Mouse (Mus musculus) lung, embryonic 14.5 days (tissue): ENCODE results near the gene Fam217a. TPM values are rescaled to one million over a fixed set of nuclear protein-coding genes. Genes with fewer than 3 reads are reported as not detected.

Source experiments
- ATAC-seq: fragments of 200-750 bp; cut with Nextera tagmentation; 2 replicates; pipeline ENCODE4 v1.8.0; 2017; ENCODE audit warnings: mild to moderate bottlenecking, moderate TSS enrichment, moderate library complexity; ENCODE audit not compliant: insufficient read depth
- DNase-seq: peaks from one replicate; pipeline ENCODE4 v3.0.0-alpha.2; 2015
- H3K27ac ChIP-seq: fragments of 300-500 bp; sonication (generic); 2 replicates; pipeline ENCODE4 v1.5.1; 2014; ENCODE audit warnings: low read depth, mild to moderate bottlenecking, moderate library complexity
- H3K27me3 ChIP-seq: fragments of 300-500 bp; sonication (generic); 2 replicates; pipeline ENCODE4 v1.6.1; 2014; ENCODE audit warnings: low read length, control low read depth; ENCODE audit not compliant: insufficient read depth
- H3K36me3 ChIP-seq: fragments of 300-500 bp; sonication (generic); 2 replicates; pipeline ENCODE4 v1.6.1; 2014; ENCODE audit warnings: control low read depth; ENCODE audit not compliant: insufficient read depth
- H3K4me1 ChIP-seq: fragments of 300-500 bp; sonication (generic); 2 replicates; pipeline ENCODE4 v1.6.1; 2014; ENCODE audit warnings: antibody characterized with exemption, control low read depth; ENCODE audit not compliant: insufficient read depth
- H3K4me2 ChIP-seq: fragments of 300-500 bp; sonication (generic); 2 replicates; pipeline ENCODE4 v1.6.1; 2014; ENCODE audit warnings: mild to moderate bottlenecking
- H3K4me3 ChIP-seq: fragments of 300-500 bp; sonication (generic); 2 replicates; pipeline ENCODE4 v1.5.1; 2014; ENCODE audit warnings: low read depth, low read length
- H3K9ac ChIP-seq: fragments of 300-500 bp; sonication (generic); 2 replicates; pipeline ENCODE4 v1.6.1; 2014
- H3K9me3 ChIP-seq: fragments of 300-500 bp; sonication (generic); 2 replicates; pipeline ENCODE4 v1.6.1; 2016; ENCODE audit warnings: low read depth, low read length, control low read depth
- CTCF ChIP-seq: IDR thresholded peaks from 2 replicates; pipeline ENCODE4 v1.5.1; 2016; ENCODE audit warnings: antibody characterized with exemption, low read depth
- WGBS: fragments of 180-500 bp; shearing (Covaris S2); extraction: QIAGEN DNeasy Blood & Tissue Kit; methylation state at CpG from one replicate; pipeline ENCODE4 v1.1.7; 2014; 5-methylcytosine and 5-hydroxymethylcytosine counted together
- polyA plus RNA-seq: library from polyadenylated mRNA; unstranded; fragments of >200 nt; fragmentation: Nextera tagmentation; extraction: Ambion mirVana; gene quantifications from 2 replicates; pipeline ENCODE4 v1.2.1, GENCODE M21; 2014

The Fam217a gene
- polyA plus RNA-seq, 1 experiment from 2014 or later, result 2.3 TPM

DNA sequence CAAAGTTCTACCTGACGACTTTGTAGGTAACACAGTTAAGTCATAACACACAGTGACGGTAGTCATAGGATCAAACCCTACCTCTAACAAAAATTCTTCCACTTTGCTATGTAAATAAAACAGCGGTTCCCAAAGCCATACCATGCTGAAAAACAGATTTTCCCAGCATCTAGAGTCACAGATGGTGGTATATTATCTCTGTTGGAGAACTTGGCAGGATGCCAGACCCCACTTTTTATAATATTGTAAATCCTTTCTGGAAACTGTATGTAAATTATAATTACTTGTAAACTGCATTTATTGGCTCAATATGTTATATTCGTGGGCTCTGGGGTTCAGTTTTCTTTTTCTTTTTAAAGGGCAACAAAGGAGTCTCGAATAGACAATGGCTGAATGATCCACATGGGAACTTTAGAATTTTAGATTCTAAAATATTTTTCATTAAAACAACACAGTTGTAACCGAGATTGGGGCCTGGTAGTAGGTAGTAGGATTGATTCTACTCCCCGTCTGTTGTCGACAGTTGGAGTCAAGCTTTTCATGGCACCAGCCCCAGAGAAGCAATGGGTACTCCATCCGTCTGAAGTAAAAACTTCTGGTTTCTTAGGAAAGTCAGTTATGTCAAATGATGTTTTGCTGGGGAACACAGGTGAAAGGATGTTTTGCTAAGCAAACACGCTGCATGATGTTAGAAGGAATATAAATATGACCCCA is 11.0 kb upstream of the Fam217a start:
- H3K4me2 ChIP-seq, result no peak overlapping the region
- H3K36me3 ChIP-seq, result no peaks in the 10 kb centered on the region
- ATAC-seq (no peak), DNase-seq (peak; percentile 67)
- H3K27me3 ChIP-seq, result no peaks in the 10 kb centered on the region
- WGBS, result 63% methylated on average over 10 of the region's 10 CpGs
- no peak overlapping the region for H3K4me3 ChIP-seq
- H3K9ac ChIP-seq, result no peak overlapping the region
- no peak overlapping the region for H3K27ac ChIP-seq
- TF ChIP-seq CTCF, result no peak
- H3K4me1 ChIP-seq, result no peaks in the 10 kb centered on the region
- no peaks in the 10 kb centered on the region for H3K9me3 ChIP-seq

DNA sequence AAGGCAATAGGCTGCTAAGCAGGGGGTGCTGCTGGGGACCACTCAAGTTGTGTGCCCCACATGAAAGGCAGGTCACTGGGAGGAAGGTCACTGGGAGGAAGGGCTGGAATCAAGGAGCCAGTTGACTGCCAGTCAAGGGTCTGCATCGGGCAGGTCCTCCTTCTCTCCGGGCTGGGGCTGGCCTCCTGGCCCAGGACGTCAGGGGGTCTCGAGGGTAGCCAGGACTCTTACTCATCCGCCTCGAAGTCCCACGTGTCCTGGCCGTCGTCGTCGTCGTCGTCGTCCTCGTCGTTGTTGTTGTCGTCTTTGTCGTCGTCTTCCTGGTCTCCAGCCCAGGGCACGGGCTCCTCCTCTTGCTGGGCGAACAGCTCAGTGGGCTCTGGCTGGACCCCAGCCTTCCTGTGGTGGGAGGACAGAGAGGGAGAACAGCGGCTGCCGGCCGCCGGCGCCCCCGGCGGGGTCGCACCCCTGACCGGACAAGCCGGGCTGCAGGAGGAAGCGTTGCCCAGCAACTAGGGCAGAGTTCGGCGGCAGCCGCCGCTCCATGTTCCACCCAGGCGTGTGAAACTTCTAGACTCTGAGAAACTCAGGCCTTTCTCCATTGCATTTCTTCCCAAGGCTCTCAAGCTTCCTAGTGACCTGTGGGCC is 7.5 kb downstream of the Fam217a start:
- H3K9me3 ChIP-seq, result no peaks in the 10 kb centered on the region
- no peaks in the 10 kb centered on the region for H3K36me3 ChIP-seq
- DNase-seq (peak; percentile 57), ATAC-seq (peak; percentile 62)
- H3K4me1 ChIP-seq, result no peaks in the 10 kb centered on the region
- H3K27me3 ChIP-seq, result no peaks in the 10 kb centered on the region
- no peak overlapping the region for H3K27ac ChIP-seq
- WGBS, result 23% methylated on average over 29 of the region's 37 CpGs
- H3K9ac ChIP-seq, result peak overlapping the region; percentile 32; the same call in 1 of the 2 replicates
- peak overlapping the region; percentile 22 for H3K4me3 ChIP-seq
- peak overlapping the region; percentile 66 for H3K4me2 ChIP-seq
- no peak for TF ChIP-seq CTCF

DNA sequence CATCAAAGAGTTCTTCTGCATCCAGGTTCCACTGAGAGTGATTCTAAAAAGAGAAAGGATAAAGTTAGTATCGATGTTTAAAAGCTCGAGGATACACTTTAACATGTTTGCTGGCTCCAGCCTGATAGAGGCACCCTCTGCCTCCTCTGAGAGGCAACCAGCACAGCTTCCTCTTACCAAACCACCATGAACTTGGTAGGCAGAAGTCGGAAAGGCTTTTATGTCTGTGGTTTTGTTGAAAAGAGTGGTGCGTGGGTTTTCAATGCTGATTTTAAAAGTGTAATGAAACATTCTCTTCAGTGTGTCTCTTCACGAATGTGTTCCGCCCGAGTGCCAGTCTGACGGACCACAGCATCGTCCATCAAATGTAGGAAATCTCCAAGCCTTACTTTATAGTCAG is 9.5 kb downstream of the Fam217a start:
- Histone ChIP-seq H3K4me2 (no peak overlapping the region), H3K36me3 (no peaks in the 10 kb centered on the region), H3K9me3 (no peaks in the 10 kb centered on the region), H3K27ac (no peak overlapping the region), H3K27me3 (no peaks in the 10 kb centered on the region), H3K9ac (no peak overlapping the region), H3K4me1 (no peaks in the 10 kb centered on the region), H3K4me3 (no peak overlapping the region)
- 78% methylated on average over 9 of the region's 9 CpGs for WGBS
- DNase-seq (no peak), ATAC-seq (no peak)
- no peak for TF ChIP-seq CTCF

DNA sequence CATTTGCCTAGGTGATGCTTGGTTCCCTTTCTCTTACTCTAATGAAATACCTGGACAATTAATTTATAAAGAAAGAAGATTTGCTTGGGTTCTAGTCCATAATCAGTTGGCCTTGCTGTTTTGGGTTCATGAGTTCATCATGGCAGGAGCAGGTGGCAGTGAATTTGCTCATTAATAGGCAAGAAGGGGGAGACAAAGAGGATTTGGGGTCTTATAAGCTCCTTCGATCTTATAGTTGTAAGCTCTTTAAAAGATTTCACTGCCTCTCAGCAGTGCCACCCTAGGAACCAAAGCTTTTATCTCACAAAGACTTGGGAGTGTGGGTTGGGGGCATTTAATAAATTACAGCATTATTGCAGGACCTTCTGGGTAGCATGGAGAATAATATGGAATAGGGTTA is 31.2 kb downstream of the Fam217a start:
- no peak for DNase-seq
- WGBS, result 84% methylated on average over 1 of the region's 1 CpGs

DNA sequence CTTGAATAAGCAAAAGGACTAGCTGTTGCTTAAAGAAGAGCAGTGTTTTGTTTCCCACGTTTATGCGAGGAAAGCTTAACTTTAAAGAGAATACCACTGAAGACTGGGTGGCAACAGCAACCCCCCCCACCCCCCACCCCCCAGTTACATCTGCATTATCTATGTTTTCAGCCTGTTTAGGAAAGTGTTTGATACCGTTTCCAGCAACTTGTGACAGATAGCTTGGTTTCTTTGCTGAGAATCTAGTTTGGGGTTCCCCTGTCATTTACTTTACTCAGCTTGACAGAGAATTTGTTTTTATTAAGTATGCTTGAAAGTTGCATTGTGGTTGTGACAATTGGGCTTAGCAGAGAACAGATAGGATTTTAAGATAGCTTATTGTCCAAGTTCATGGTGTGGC is 47.6 kb downstream of the Fam217a start:
- WGBS, result 5% methylated on average over 3 of the region's 3 CpGs
- Histone ChIP-seq H3K4me3 (peak overlapping the region; percentile 97), H3K36me3 (peaks cover 9% of the 10 kb centered on the region; the same call in 1 of the 2 replicates), H3K4me1 (peaks cover 3% of the 10 kb centered on the region), H3K4me2 (peak overlapping the region; percentile 89), H3K9ac (peak overlapping the region; percentile 98), H3K27ac (no peak overlapping the region), H3K27me3 (no peaks in the 10 kb centered on the region), H3K9me3 (no peaks in the 10 kb centered on the region)
- TF ChIP-seq CTCF, result no peak
- DNase-seq, result no peak
- no peak for ATAC-seq

More for the DNA sequence above, 31.2 kb downstream of the Fam217a start:
- H3K36me3 ChIP-seq, result peaks cover 93% of the 10 kb centered on the region
- no peak overlapping the region for H3K4me2 ChIP-seq
- no peak for ATAC-seq
- TF ChIP-seq CTCF, result no peak
- no peak overlapping the region for H3K27ac ChIP-seq
- no peaks in the 10 kb centered on the region for H3K27me3 ChIP-seq
- H3K9ac ChIP-seq, result no peak overlapping the region
- no peaks in the 10 kb centered on the region for H3K4me1 ChIP-seq
- H3K9me3 ChIP-seq, result no peaks in the 10 kb centered on the region
- H3K4me3 ChIP-seq, result no peak overlapping the region

DNA sequence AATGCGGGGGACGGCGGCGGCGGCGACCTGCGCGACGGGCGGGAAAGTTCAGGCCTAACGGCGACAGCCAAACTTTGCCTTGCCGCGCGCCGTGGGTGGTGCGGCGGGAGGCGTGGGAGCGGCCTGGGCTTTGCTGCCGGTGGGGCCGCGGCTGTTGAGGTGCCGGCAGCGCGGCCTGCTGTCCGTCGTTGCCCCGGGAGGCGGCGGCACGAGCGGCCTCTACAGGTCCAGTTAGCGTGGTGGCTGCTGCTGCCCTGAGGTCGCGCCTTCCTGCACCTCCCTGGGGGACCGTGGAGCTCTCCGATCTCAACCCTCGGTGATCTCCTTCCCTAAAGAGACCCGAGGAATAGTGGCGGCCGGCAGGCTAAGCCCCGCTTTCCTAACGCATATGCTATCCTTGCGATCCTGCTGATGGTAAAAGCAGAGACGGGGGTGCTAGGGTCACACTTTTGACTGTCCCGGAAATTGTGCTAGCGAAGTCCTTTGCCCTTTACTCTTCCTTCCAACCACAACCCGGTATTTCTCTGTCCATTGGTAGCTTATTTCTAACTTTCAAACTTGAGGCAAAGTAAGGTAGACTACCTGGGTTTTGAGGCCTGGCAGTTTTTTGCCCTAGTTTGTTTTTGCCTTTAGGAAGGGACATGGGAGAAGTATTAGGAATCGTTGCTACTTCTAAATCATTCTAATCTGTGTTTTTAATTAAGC is 48.2 kb downstream of the Fam217a start:
- peak; percentile 74 for DNase-seq
- H3K9ac ChIP-seq, result peak overlapping the region; percentile 98
- peaks cover 5% of the 10 kb centered on the region; the same call in 1 of the 2 replicates for H3K36me3 ChIP-seq
- TF ChIP-seq CTCF, result peak; percentile 43
- H3K4me2 ChIP-seq, result peak overlapping the region; percentile 89
- peak; percentile 53 for ATAC-seq
- peak overlapping the region; percentile 99 for H3K27ac ChIP-seq
- H3K4me1 ChIP-seq, result peaks cover 3% of the 10 kb centered on the region
- WGBS, result under 1% methylated on average over 50 of the region's 50 CpGs
- peak overlapping the region; percentile 97 for H3K4me3 ChIP-seq
- H3K9me3 ChIP-seq, result no peaks in the 10 kb centered on the region
- H3K27me3 ChIP-seq, result no peaks in the 10 kb centered on the region
